Mouse (Mus musculus): Measurements from ENCODE around the gene Rnf216. TPM values are rescaled to one million over a fixed set of nuclear protein-coding genes. Genes with fewer than 3 reads are reported as not detected.
A peak's percentile ranks its signal among the peaks of the same experiment; 100 is the strongest.
"Not testable (repeated sequence)": the region's sequence is repeated elsewhere in the genome, so short reads cannot be mapped to it uniquely, and the experiment has no call there.

The Rnf216 gene
- polyA plus RNA-seq (2012), result 2.4 and 2.9 TPM in 2 replicates

GRCm38 (mm10) chr5:143112281-143113246 is at the start of gene Rnf216:
TSS of gene Rnf216 (minus strand) at chr5:143112994.
- H3K36me3 ChIP-seq (ENCODE audit: control insufficient read depth), result peaks cover 18% of the 10 kb centered on the region
- H3K4me3 ChIP-seq (replicated peaks), result peak within 1 kb of the TSS; percentile 85
- no peak for TF ChIP-seq TAL1 (IDR thresholded peaks at IDR 0.05; ENCODE audit: low read length)
- no peak for TF ChIP-seq GATA1 (IDR thresholded peaks at IDR 0.05; ENCODE audit: low read length)
- H3K4me1 ChIP-seq (ENCODE audit: control insufficient read depth), result peaks cover 51% of the 10 kb centered on the region
- H3K27me3 ChIP-seq (ENCODE audit: control insufficient read depth), result no peaks in the 10 kb centered on the region; the same call in 1 of the 2 replicates
- peaks cover 4% of the 10 kb centered on the region for H3K9me3 ChIP-seq (ENCODE audit: control insufficient read depth, low read length)

DNA sequence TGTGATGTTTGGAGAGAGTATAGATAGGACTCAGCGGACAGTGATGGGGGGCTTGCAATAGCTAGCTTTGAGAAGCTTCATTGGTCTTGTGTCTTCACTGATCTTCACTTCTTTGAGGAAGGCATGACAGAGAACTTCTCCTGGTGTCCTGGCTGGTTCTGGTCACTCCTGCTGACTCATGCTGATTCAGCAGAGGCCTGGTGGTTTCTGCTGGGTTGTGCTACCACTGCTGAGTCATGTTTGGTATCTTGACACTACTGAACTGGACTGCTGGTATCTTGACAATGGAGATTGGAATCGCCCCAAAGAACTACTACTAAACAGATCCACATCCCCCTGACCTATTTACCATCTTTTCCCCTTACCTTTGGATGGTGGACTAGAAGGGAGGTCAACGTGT is 42.7 kb upstream of the Rnf216 start:
- TF ChIP-seq GATA1 (IDR thresholded peaks at IDR 0.05; ENCODE audit: low read length), result no peak
- TF ChIP-seq TAL1 (IDR thresholded peaks at IDR 0.05; ENCODE audit: low read length), result no peak
- H3K4me3 ChIP-seq (replicated peaks), result no peak overlapping the region
- H3K27me3 ChIP-seq (ENCODE audit: control insufficient read depth), result peaks cover 45% of the 10 kb centered on the region
- H3K4me1 ChIP-seq (ENCODE audit: control insufficient read depth), result peaks cover 1% of the 10 kb centered on the region
- H3K9me3 ChIP-seq (ENCODE audit: control insufficient read depth, low read length), result peaks cover 19% of the 10 kb centered on the region
- no peaks in the 10 kb centered on the region for H3K36me3 ChIP-seq (ENCODE audit: control insufficient read depth)

GRCm38 (mm10) chr5:143153756-143154155 is 41.0 kb upstream of the Rnf216 start:
- peaks cover 32% of the 10 kb centered on the region for H3K27me3 ChIP-seq (ENCODE audit: control insufficient read depth)
- H3K36me3 ChIP-seq (ENCODE audit: control insufficient read depth), result no peaks in the 10 kb centered on the region
- no peak for TF ChIP-seq TAL1 (IDR thresholded peaks at IDR 0.05; ENCODE audit: low read length)
- no peak for TF ChIP-seq GATA1 (IDR thresholded peaks at IDR 0.05; ENCODE audit: low read length)
- H3K9me3 ChIP-seq (ENCODE audit: control insufficient read depth, low read length), result peaks cover 31% of the 10 kb centered on the region
- no peak overlapping the region for H3K4me3 ChIP-seq (replicated peaks)
- H3K4me1 ChIP-seq (ENCODE audit: control insufficient read depth), result peaks cover 1% of the 10 kb centered on the region

DNA sequence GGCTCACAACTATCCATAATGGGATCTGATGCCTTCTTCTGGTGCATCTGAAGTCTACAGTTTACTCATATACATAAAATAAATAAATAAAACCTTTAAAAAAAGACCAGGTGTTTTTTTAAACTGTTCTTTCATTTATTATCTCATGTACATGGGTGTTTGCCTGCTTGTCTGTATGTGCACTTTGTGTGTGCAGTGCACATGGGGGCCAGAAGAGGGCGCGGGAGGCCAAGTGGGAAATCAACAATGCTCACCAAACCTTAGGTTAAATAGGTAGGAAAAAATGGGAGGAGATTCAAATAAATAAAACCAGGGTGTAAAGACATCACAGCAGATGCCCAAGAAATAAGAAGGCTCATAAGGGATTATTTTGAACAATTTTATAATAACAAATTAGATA is 37.2 kb upstream of the Rnf216 start:
- no peak for TF ChIP-seq TAL1 (IDR thresholded peaks at IDR 0.05; ENCODE audit: low read length)
- TF ChIP-seq GATA1 (IDR thresholded peaks at IDR 0.05; ENCODE audit: low read length), result no peak
- peaks cover 31% of the 10 kb centered on the region for H3K9me3 ChIP-seq (ENCODE audit: control insufficient read depth, low read length)
- H3K27me3 ChIP-seq (ENCODE audit: control insufficient read depth), result no peaks in the 10 kb centered on the region; the same call in none of the 2 replicates
- no peaks in the 10 kb centered on the region for H3K36me3 ChIP-seq (ENCODE audit: control insufficient read depth)
- H3K4me1 ChIP-seq (ENCODE audit: control insufficient read depth), result no peaks in the 10 kb centered on the region
- H3K4me3 ChIP-seq (replicated peaks), result no peak overlapping the region

DNA sequence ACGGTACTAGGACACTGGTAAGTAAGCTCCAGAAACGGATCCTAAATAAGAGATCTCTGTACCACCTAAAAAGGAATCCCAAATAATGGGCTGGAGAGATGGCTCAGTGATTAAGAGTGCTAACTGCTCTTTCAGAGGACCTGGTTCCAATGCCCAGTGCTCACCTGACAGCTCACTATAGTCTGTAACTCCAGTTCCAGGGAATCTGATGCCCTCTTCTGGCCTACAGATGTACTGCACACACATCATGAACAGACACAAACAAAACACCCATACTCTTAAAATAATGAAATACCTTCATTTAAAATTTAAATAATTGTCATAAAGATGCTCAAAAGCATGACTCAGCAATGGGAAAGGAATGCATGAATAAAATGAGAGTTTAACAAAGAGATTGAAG is 36.7 kb upstream of the Rnf216 start:
- Histone ChIP-seq H3K4me3 (replicated peaks) (no peak overlapping the region), H3K9me3 (ENCODE audit: control insufficient read depth, low read length) (peaks cover 31% of the 10 kb centered on the region), H3K4me1 (ENCODE audit: control insufficient read depth) (no peaks in the 10 kb centered on the region), H3K27me3 (ENCODE audit: control insufficient read depth) (no peaks in the 10 kb centered on the region; the same call in 1 of the 2 replicates), H3K36me3 (ENCODE audit: control insufficient read depth) (no peaks in the 10 kb centered on the region)
- TF ChIP-seq GATA1 (IDR thresholded peaks at IDR 0.05; ENCODE audit: low read length), result no peak
- TF ChIP-seq TAL1 (IDR thresholded peaks at IDR 0.05; ENCODE audit: low read length), result no peak

GRCm38 (mm10) chr5:143148661-143149060 is 35.9 kb upstream of the Rnf216 start:
- no peak for TF ChIP-seq TAL1 (IDR thresholded peaks at IDR 0.05; ENCODE audit: low read length)
- TF ChIP-seq GATA1 (IDR thresholded peaks at IDR 0.05; ENCODE audit: low read length), result no peak
- H3K4me1 ChIP-seq (ENCODE audit: control insufficient read depth), result no peaks in the 10 kb centered on the region
- H3K4me3 ChIP-seq (replicated peaks), result no peak overlapping the region
- H3K27me3 ChIP-seq (ENCODE audit: control insufficient read depth), result no peaks in the 10 kb centered on the region
- no peaks in the 10 kb centered on the region for H3K36me3 ChIP-seq (ENCODE audit: control insufficient read depth)
- peaks cover 31% of the 10 kb centered on the region for H3K9me3 ChIP-seq (ENCODE audit: control insufficient read depth, low read length)

DNA sequence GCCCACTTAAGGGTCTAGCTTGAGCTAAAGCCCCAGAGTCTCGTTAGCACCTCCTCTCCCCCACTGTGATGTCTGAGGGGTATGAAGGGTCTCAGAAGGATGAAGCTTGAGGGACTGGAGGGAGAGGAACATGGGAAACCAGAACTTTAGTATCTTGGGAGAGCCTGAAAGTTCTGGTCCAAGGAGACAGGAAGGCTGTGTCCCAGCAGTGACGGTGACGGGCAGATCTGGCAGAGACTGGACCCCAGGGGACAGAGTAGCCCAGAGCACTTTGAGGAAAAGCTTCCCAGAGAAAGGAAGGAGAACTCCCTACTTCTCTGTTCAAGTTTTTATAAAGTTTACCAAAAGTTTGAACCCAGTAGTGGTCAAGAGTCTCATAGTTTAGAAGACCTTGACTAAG is 34.7 kb upstream of the Rnf216 start, which contains the start of gene Olfr718-ps1:
Gene Olfr718-ps1, minus strand, starts transcription at position 101 of the 400 bp plus-strand sequence.
- TF ChIP-seq GATA1 (IDR thresholded peaks at IDR 0.05; ENCODE audit: low read length) (no peak), TAL1 (IDR thresholded peaks at IDR 0.05; ENCODE audit: low read length) (no peak)
- no peak within 1 kb of the TSS for H3K4me3 ChIP-seq (replicated peaks)
- no peaks in the 10 kb centered on the region for H3K27me3 ChIP-seq (ENCODE audit: control insufficient read depth)
- H3K9me3 ChIP-seq (ENCODE audit: control insufficient read depth, low read length), result peaks cover 28% of the 10 kb centered on the region
- no peaks in the 10 kb centered on the region for H3K36me3 ChIP-seq (ENCODE audit: control insufficient read depth)
- no peaks in the 10 kb centered on the region for H3K4me1 ChIP-seq (ENCODE audit: control insufficient read depth)

- Histone ChIP-seq H3K4me1 (ENCODE audit: control insufficient read depth) (peaks cover 19% of the 10 kb centered on the region), H3K27me3 (ENCODE audit: control insufficient read depth) (peaks cover 15% of the 10 kb centered on the region), H3K36me3 (ENCODE audit: control insufficient read depth) (no peaks in the 10 kb centered on the region), H3K4me3 (replicated peaks) (no peak overlapping the region), H3K9me3 (ENCODE audit: control insufficient read depth, low read length) (no peaks in the 10 kb centered on the region)
- TF ChIP-seq TAL1 (IDR thresholded peaks at IDR 0.05; ENCODE audit: low read length) (no peak), GATA1 (IDR thresholded peaks at IDR 0.05; ENCODE audit: low read length) (no peak)
Measured at GRCm38 (mm10) chr5:143137580-143137979, 24.8 kb upstream of the Rnf216 start.

- peaks cover 16% of the 10 kb centered on the region for H3K27me3 ChIP-seq (ENCODE audit: control insufficient read depth)
- TF ChIP-seq TAL1 (IDR thresholded peaks at IDR 0.05; ENCODE audit: low read length), result no peak
- no peak for TF ChIP-seq GATA1 (IDR thresholded peaks at IDR 0.05; ENCODE audit: low read length)
- peaks cover 22% of the 10 kb centered on the region for H3K4me1 ChIP-seq (ENCODE audit: control insufficient read depth)
- H3K36me3 ChIP-seq (ENCODE audit: control insufficient read depth), result no peaks in the 10 kb centered on the region
- peaks cover 7% of the 10 kb centered on the region for H3K9me3 ChIP-seq (ENCODE audit: control insufficient read depth, low read length)
- H3K4me3 ChIP-seq (replicated peaks), result no peak overlapping the region
Measured at GRCm38 (mm10) chr5:143135042-143135441, 22.2 kb upstream of the Rnf216 start.

DNA sequence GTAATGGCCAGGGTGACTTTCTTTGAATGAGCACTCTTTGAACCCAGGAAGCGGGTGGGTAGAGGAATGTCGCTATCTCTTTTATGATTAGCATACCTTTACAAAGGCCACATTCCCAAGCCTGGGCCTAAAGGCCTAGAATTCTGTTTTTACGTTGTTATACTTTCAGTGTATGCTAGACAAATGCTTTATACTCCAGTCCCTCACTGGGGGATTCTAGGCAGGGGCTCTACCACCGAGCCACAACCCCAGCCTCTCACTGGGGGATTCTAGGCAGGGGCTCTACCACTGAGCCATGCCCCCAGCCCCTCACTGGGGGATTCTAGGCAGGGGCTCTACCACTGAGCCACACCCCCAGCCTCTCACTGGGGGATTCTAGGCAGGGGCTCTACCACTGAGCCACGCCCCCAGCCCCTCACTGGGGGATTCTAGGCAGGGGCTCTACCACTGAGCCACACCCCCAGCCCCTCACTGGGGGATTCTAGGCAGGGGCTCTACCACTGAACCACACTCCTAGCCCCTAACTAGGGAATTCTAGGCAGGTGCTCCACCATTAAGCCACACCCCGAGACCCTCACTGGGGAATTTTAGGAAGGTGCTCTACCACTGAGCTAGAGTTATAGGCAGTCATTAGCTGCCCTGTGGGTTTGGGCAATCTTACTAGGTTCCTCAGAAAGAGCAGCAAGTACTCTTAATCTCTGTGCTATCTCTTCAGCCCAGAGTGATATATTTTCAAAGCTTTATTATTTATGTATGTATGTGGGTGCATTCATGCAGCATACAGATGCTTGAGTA is 21.6 kb upstream of the Rnf216 start:
- H3K27me3 ChIP-seq (ENCODE audit: control insufficient read depth), result peaks cover 17% of the 10 kb centered on the region
- not testable (repeated sequence) for H3K4me3 ChIP-seq (replicated peaks); H3K36me3 ChIP-seq (ENCODE audit: control insufficient read depth); H3K9me3 ChIP-seq (ENCODE audit: control insufficient read depth, low read length)
- peaks cover 22% of the 10 kb centered on the region for H3K4me1 ChIP-seq (ENCODE audit: control insufficient read depth)
